Mouse (Mus musculus) kidney, postnatal 14 days (tissue): Measurements from ENCODE around the gene Oxct1.

ENCODE experiments used
- DNase-seq: peaks from one replicate; pipeline ENCODE4 v3.0.0; 2022; ENCODE audit warnings: mixed read lengths

Gene Oxct1

GRCm38 (mm10) chr15:4026231-4026773 is at the start of gene Oxct1:
Gene Oxct1, plus strand, starts transcription at chr15:4026383.
- DNase-seq, result peak; percentile 93

GRCm38 (mm10) chr15:3978279-3978678 is 47.9 kb upstream of the Oxct1 start:
- DNase-seq, result no peak

GRCm38 (mm10) chr15:3979061-3979848 is 46.9 kb upstream of the Oxct1 start, which contains the start of gene Fbxo4:
Gene Fbxo4, minus strand, starts transcription at chr15:3979573.
- peak; percentile 88 for DNase-seq

- DNase-seq, result no peak
These were observed 46.3 kb upstream of the Oxct1 start for GRCm38 (mm10) chr15:3979871-3980270.

GRCm38 (mm10) chr15:3982732-3983131 is 43.5 kb upstream of the Oxct1 start:
- no peak for DNase-seq

- no peak for DNase-seq
These were observed 41.3 kb upstream of the Oxct1 start for GRCm38 (mm10) chr15:3984876-3985275.

- DNase-seq, result peak; percentile 34
These were observed 38.2 kb upstream of the Oxct1 start for GRCm38 (mm10) chr15:3987981-3988380.

GRCm38 (mm10) chr15:3994852-3995447 is 31.2 kb upstream of the Oxct1 start:
- no peak for DNase-seq

GRCm38 (mm10) chr15:3995448-3996266 is 30.5 kb upstream of the Oxct1 start, which contains the start of gene AW549877:
Gene AW549877, minus strand, starts transcription at chr15:3995744.
- peak; percentile 99 for DNase-seq

- DNase-seq, result no peak
These were observed 29.7 kb upstream of the Oxct1 start for GRCm38 (mm10) chr15:3996267-3997010.

GRCm38 (mm10) chr15:3999144-3999543 is 27.0 kb upstream of the Oxct1 start:
- DNase-seq, result no peak

GRCm38 (mm10) chr15:4000536-4000935 is 25.6 kb upstream of the Oxct1 start:
- no peak for DNase-seq

- no peak for DNase-seq
These were observed 12.3 kb upstream of the Oxct1 start for GRCm38 (mm10) chr15:4013873-4014272.

- no peak for DNase-seq
These were observed 5.5 kb upstream of the Oxct1 start for GRCm38 (mm10) chr15:4020711-4021110.

- no peak for DNase-seq
These were observed 2.4 kb upstream of the Oxct1 start for GRCm38 (mm10) chr15:4023747-4024146.

GRCm38 (mm10) chr15:4024726-4025507 is 1.3 kb upstream of the Oxct1 start:
- DNase-seq, result no peak

- no peak for DNase-seq
These were observed 677 bp upstream of the Oxct1 start for GRCm38 (mm10) chr15:4025508-4025904.

GRCm38 (mm10) chr15:4026831-4027584 is 825 bp downstream of the Oxct1 start:
- peak; percentile 91 for DNase-seq

- DNase-seq, result peak; percentile 39
These were observed 1.7 kb downstream of the Oxct1 start for GRCm38 (mm10) chr15:4027671-4028410.

GRCm38 (mm10) chr15:4028411-4028700 is 2.2 kb downstream of the Oxct1 start:
- peak; percentile 36 for DNase-seq
